Mouse (Mus musculus): ENCODE measurements around the gene Xpc.

- TF ChIP-seq CTCF (IDR thresholded peaks at IDR 0.05; ENCODE audit: control insufficient read depth, insufficient read depth, insufficient read length) (no peak), CEBPB (IDR thresholded peaks at IDR 0.05; ENCODE audit: low read depth) (no peak)
Measured at GRCm38 (mm10) chr6:91503302-91503701, 12.4 kb downstream of the Xpc start.

All from C2C12 (cell line).